Mouse (Mus musculus) sigmoid colon, adult 10 weeks (tissue): ENCODE data around the gene Zfp568. TPM values are rescaled to one million over a fixed set of nuclear protein-coding genes. Genes with fewer than 3 reads are reported as not detected.

Experiments
- polyA plus RNA-seq: library from polyadenylated mRNA; stranded (reverse); fragments of 350-450 nt; fragmentation: Illumina TruSeq; extraction: RNeasy Lipid Tissue Mini Kit (QIAGEN cat#74804); gene quantifications from one replicate; pipeline ENCODE4 v1.2.3, GENCODE M21; 2014; ENCODE audit warnings: low read depth, low replicate concordance

The Zfp568 gene
- 6.9 TPM for polyA plus RNA-seq

DNA sequence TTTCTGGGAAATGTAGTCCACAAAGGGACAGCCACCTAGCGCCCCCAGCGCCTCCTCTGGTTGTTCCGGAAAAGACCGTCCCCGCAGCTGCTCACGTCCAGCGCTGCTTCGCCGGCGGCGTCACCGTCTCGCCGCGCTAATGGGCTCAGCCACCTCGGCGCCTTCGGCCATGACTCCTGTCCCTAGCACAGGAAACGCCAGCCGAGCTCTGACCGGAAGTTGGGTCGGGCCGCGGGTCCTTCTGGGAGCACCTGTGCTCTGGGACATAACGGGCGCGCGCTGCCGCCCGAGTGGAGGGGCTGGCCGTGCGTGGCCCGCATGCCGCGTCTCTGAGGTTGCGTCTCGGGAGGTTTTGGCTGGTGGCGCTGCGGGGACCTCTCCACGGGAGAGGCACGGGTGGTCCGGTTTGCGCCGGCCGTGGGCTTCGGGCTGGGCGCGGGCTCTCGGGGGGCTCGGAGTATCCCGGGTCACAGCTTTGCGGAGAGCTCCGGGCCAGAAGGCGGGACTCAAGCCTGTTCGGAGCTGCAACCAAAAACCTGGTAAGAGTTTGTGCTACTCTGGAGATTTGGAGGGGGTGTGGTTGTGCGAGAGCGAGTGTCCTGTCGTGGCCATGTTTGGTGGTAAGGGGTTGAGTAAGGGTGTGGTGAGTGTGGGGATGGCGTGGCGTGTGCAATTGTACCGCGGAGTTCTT is at the start of gene Zfp568:
Gene Zfp568 (plus strand): TSS at position 266 of the 691 bp plus-strand sequence.

DNA sequence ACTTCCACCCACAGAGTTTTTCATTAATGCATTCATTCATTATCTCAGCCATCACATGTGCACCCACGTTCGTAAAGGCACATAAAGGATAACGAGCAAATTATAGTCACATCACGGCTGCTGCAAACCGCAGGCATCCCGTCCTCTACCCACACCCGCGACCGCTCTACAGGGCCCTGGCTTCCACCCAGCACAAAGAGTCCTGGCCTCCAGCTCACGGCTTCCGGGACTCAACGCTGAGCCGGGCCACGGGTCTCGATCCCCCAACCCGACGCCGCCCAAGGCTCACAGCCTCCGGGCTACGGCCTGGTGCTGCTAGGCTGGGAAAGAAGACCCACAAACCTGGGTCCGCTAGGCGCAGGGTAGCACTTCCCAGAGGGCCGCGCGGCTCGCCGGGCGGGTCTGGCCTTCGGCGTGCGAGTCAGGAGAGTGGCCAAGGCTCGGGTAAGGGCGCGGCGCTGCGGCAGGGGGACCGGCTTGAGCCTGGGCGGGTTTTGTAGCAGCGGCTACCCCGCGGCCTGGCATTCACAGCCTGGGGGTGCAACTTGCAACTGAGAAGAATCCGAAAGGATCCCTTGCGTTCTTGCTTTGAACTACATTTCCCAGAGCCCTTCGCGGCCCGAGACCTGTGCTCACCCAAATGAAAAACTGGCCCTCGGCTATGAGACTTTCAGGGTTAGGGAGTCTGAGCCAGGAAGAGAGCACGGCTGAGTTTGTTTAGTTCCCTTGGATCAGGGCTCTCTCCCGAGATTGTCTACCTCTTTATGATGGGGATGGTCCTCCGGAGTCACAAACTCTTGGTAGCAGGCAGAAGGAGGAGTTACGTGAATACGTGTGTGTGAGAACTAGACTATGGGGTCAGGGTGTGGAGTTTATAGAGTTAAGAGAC is 30.0 kb upstream of the Zfp568 start, which contains the start of gene Zfp74:
Gene Zfp74 (minus strand): TSS at position 577 of the 889 bp plus-strand sequence.

DNA sequence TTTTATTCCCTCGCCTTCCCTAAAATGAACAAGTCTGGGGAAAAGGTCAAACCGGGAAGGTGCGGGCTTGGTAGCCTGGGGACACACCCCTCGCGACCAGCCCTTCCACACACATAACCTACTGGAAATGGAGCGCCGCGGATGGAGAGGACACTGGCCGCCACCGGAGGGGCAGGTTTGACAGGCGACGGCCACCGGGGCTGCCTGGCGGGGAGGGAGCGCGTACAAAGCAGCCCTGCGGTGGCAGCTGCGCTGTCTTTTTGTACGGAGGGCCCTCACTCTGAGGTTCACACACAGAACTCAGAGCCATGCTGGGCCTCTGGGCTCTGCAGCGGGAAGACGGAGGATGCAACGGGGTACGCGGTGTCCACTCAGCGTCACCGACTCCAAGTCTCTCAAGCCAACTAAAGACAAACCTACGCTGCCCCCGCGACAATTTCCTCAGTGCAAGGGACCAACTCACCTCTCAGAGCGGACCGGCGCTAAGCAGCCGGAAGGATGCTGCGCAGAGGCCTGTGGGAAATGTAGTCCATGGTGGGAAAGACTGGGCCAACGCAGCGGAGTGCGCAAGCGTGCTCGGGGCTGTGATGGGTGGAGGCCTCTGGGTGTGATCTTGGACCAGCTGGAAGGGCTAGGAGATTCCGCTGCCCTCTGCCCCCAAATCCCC is 67.3 kb downstream of the Zfp568 start, which contains the start of gene Zfp14:
Gene Zfp14 (minus strand): TSS at position 499 of the 667 bp plus-strand sequence.

DNA sequence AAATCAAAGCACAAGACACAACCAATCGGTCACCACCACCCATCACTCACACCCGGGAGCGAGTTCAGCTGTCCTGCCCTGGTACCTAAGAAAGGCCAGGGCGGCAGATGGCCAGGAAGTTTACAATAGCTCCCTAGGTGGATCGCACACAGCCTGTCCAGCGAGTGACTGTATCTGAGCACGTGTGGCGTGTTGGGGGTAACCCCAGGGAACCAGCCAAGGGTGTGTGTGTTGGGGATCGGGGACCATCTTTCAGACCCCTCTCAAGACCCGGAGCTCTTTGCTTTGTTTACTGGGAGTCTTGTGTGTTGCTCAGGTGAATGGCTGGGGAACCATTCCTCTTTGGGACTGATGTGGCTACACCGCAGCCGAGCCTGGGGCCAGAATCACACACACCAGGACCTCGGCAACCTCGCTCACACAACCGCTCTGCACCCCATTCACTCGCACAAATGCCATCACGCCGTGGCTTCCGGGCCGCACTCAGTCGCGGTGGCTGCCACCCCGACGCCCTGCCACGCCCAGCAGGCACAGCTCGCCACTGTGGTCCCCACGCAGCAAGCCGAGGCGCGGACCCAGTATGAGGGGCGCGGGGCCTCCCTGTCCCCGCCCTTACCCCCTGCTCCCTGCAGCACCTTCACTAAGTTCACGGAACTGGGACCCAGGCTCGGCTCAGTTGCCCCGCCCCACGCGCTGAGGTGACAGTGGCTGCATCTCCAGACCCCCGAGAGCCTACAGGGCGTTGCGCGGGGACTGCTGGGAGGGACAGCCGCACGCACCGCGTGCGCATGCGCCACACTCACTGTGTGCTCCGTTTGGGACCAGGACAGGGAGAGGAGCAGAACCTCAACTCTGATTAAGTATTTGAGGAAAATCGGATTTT is 88.6 kb downstream of the Zfp568 start, which contains the start of gene Zfp82:
Gene Zfp82 (minus strand): TSS at position 755 of the 883 bp plus-strand sequence.

Other genes with a start within 250 kb of the Zfp568 start
- 14.6 TPM for gene Zfp84, start 215.4 kb upstream of the Zfp568 start, polyA plus RNA-seq
- gene Zfp30, start 200.0 kb upstream of the Zfp568 start, polyA plus RNA-seq, result 0.91 TPM
- 10.7 TPM for gene Zfp790, start 167.8 kb upstream of the Zfp568 start, polyA plus RNA-seq
- gene Zfp940, start 130.3 kb upstream of the Zfp568 start, polyA plus RNA-seq, result 2.3 TPM
- gene Zfp420, start 124.0 kb upstream of the Zfp568 start, polyA plus RNA-seq, result 21.9 TPM
- gene Zfp27, start 77.4 kb upstream of the Zfp568 start, polyA plus RNA-seq, result 5.2 TPM
- 8.7 TPM for gene Zfp383, start 75.7 kb upstream of the Zfp568 start, polyA plus RNA-seq
- gene Zfp74, start 29.9 kb upstream of the Zfp568 start, polyA plus RNA-seq, result 5.9 TPM
- 5.6 TPM for gene Zfp14, start 67.4 kb downstream of the Zfp568 start, polyA plus RNA-seq
- gene Zfp82, start 88.9 kb downstream of the Zfp568 start, polyA plus RNA-seq, result 3.4 TPM
- gene Gm26920, start 106.5 kb downstream of the Zfp568 start, polyA plus RNA-seq, result not detected
- 3.4 TPM for gene Zfp566, start 106.6 kb downstream of the Zfp568 start, polyA plus RNA-seq
- gene Zfp260, start 110.8 kb downstream of the Zfp568 start, polyA plus RNA-seq, result 139 TPM
- 2.6 TPM for gene Zfp382, start 138.0 kb downstream of the Zfp568 start, polyA plus RNA-seq
- gene Zfp146, start 185.8 kb downstream of the Zfp568 start, polyA plus RNA-seq, result 41.6 TPM
- gene Cox7a1, start 200.2 kb downstream of the Zfp568 start, polyA plus RNA-seq, result 2.4 TPM
- 84.3 TPM for gene Capns1, start 214.9 kb downstream of the Zfp568 start, polyA plus RNA-seq
- 1.5 TPM for gene Polr2i, start 248.0 kb downstream of the Zfp568 start, polyA plus RNA-seq
- gene Tbcb, start 248.3 kb downstream of the Zfp568 start, polyA plus RNA-seq, result 5.3 TPM